Mouse (Mus musculus) hematopoietic stem cell, adult 5-6 weeks (primary cell): ENCODE results near the gene Dach2. TPM values are rescaled to one million over a fixed set of nuclear protein-coding genes. Genes with fewer than 3 reads are reported as not detected.
"Not testable (repeated sequence)": the region's sequence is repeated elsewhere in the genome, so short reads cannot be mapped to it uniquely, and the experiment has no call there.

Source experiments
- ATAC-seq, 2 experiments: fragments of 125-278 bp in 1 of 2; replicated peaks in 1 of 2; 2 replicates each; pipeline ENCODE4 v1.8.0; 2016 to 2017; ENCODE audit warnings: inconsistent platforms in 2 of 2, mild to moderate bottlenecking in 2 of 2, moderate number of reproducible peaks in 2 of 2, low read depth in 1 of 2, moderate TSS enrichment in 1 of 2; ENCODE audit not compliant: low FRiP score in 2 of 2, poor library complexity in 2 of 2, severe bottlenecking in 2 of 2, insufficient read depth in 1 of 2, low TSS enrichment in 1 of 2
- total RNA-seq: library from RNA; stranded (forward); fragments of 172-1452, 232-1000 nt; gene quantifications from 2 replicates; pipeline ENCODE4 v1.2.3, GENCODE M21; 2017

Dach2 gene
- total RNA-seq: 1.6 and 1.8 TPM in 2 replicates

- peak; percentile 31 to 50; a peak in 1 of 4 replicates for ATAC-seq
These were observed at the start of gene Dach2 for GRCm38 (mm10) chrX:113297404-113297803. Gene Dach2 (plus strand): TSS chrX:113297510.

GRCm38 (mm10) chrX:113252427-113252826, 44.9 kb upstream of the Dach2 start:
- not testable (repeated sequence) for ATAC-seq

- ATAC-seq: peak; percentile 98 to 99
These were observed 721 bp downstream of the Dach2 start for GRCm38 (mm10) chrX:113298031-113298430.

GRCm38 (mm10) chrX:113298468-113298867, 1.2 kb downstream of the Dach2 start:
- ATAC-seq: peak; percentile 18 to 34; a peak in 1 of 4 replicates

DNA sequence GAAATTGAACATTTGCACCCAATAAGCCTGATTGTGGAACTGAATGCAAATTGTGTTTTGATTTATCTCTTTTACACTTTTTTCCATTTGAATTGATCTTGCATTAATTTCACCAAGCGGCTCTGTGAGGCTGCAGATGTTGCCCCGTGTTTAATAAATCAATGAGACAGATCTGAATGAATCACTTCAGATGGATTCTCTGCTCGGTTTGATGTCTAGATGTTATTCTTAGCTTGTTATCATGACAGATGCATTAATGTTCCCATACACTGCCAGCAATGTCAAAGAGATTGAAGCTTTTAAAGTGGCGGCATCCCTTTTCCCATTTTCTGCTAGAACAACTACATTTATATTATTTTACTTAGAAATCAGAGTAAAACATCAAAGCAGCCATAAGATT, 7.0 kb downstream of the Dach2 start:
- ATAC-seq: no peak

DNA sequence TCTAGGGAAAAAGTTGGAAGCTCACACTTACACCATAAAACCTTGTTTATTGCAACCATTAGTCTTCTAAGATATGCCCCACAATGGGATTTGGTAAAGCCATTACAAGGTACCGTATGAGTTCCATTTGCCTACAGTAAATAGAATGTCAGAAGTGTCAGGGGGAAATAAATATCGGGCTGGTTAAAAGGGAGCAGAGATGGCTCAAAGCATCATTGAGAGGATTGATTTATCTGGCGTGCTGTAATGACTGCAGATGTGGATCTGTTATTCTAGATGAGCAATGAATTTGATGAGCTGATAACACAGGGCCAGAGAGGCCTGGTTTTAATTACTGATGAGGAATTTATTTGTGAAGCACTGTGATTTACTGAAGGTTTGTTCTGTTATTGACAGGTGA, 40.8 kb downstream of the Dach2 start:
- ATAC-seq: no peak

DNA sequence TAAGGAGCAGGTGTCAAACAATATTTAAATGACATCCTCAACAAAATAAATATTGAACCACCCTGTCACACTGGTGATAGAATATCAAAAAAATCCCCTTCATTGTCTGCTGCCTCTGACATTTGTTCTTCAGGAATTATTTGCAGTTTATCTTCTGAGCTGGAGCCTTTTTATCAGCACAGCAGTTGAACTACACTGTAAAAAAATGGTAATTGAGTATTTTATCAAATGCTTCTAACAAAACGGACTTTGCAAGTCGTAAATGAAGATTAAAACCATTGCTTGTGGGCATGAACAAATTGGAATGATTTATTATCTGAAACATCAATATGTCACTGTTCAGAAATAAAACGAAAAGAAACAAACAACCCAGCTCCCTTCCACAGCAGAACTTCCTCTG, 97.1 kb downstream of the Dach2 start:
- ATAC-seq: no peak

DNA sequence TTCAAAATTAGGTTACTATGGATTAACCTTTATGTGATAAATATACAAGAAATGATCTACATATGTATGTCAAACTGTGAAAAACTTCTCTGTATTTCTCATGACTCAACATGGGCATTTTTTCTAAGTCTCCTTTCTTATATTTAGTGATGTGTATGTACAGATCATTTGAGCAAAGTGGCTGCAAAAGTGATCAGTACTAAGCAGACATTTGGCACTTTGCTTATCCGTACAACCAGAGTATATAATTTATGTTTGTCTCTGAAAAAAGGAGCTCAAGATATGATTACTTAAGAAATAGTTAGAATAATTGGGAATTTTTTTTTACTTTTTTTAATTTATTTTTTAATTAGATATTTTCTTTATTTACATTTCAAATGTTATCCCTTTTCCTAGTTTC, 111.4 kb downstream of the Dach2 start:
- ATAC-seq: no peak

- ATAC-seq: no peak
These were observed 124.3 kb downstream of the Dach2 start for GRCm38 (mm10) chrX:113421517-113422187.

GRCm38 (mm10) chrX:113482131-113482530, 184.8 kb downstream of the Dach2 start:
- no peak for ATAC-seq

GRCm38 (mm10) chrX:113545106-113545505, 247.8 kb downstream of the Dach2 start:
- ATAC-seq: no peak

- no peak for ATAC-seq
These were observed 266.6 kb downstream of the Dach2 start for GRCm38 (mm10) chrX:113563897-113564296.

- ATAC-seq: no peak
These were observed 368.8 kb downstream of the Dach2 start for GRCm38 (mm10) chrX:113666069-113666468.

DNA sequence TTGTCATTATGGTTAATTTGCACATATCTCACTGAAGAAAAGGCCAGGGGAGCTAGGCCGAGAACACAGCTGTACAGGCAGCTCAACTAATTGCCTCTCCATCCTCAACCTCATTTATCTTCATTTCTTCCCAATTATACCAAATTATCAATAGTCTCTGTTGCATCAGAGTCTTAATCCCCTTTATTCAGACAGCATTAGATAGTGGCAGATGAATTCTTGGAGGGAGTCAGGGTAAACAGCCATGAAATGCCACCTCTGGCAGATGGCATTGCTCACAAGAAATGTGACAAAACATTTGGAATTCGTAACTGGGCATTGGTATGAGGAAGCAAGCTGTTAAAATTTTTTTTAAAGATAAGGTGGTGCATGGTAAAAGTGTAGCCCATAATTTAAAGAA, 389.9 kb downstream of the Dach2 start:
- no peak for ATAC-seq

DNA sequence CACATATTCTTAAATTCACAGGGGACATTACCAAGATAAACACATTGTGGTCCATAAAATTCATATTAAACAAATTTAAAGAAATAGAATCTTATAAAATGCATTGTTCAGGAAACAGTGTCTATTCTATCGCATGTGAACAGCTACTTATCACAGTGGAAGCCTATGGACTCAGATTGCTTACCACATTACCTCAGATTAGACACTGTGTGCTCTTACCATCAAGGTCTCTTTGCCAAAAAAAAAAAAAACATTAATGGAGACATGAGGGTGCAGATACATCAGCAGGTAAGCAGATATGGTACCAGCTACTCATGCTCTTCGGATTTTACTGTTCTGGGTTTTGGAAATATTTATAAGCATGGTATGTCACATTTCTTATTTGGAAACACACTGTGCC, 415.1 kb downstream of the Dach2 start:
- ATAC-seq: no peak

DNA sequence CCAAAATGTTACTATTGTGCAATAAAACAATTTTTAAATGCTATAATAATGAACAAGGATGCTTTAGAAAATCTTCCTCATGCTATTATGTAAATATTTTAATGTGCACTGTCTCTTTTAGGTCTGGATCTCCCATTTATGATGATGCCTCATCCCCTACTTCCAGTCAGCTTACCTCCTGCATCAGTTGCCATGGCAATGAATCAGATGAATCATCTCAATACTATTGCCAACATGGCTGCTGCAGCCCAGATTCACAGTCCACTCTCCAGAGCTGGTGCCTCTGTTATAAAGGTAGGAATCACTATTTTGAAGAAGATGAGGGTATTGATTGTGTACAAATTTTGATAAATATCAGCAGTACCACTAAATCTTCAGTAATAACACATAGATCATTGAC, 426.8 kb downstream of the Dach2 start:
- no peak for ATAC-seq

DNA sequence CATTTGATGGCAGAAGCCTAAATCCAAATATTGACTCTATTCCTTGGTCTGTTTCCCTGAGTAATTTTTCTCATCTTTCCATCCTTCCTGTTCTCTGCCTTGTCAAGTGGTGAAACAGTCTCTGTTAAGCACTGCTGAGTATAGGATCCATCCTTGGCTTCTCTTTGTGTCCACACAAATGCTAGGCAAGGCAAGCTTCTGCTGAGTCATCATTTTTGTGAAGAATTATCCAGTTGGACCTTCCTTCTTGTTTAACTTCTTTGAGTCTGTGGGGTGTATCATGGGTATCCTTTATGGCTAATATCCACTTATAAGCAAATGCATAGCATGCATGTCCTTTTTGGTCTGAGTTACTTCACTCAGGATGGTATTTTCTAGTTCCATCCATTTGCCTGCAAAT, 449.8 kb downstream of the Dach2 start:
- ATAC-seq: no peak

- no peak for ATAC-seq
These were observed 495.0 kb downstream of the Dach2 start for GRCm38 (mm10) chrX:113792264-113792663.

- no peak for ATAC-seq
These were observed 513.1 kb downstream of the Dach2 start for GRCm38 (mm10) chrX:113810369-113810768.
